Mouse (Mus musculus): Measurements from ENCODE around the gene Ino80b.

The Ino80b gene

GRCm38 (mm10) chr6:83117165-83117438, 8.1 kb downstream of the Ino80b start:
- ATAC-seq (ENCODE audit: low TSS enrichment) = no peak

- ATAC-seq (ENCODE audit: low TSS enrichment) = no peak
Measured at GRCm38 (mm10) chr6:83116373-83117164, 8.7 kb downstream of the Ino80b start.

- ATAC-seq (ENCODE audit: low TSS enrichment) = peak; percentile 28
Measured at GRCm38 (mm10) chr6:83115682-83116372, 9.4 kb downstream of the Ino80b start.

- ATAC-seq (ENCODE audit: low TSS enrichment) = peak; percentile 87
Measured at GRCm38 (mm10) chr6:83115011-83115671, 10.1 kb downstream of the Ino80b start, which contains the start of gene Mogs. Gene Mogs (plus strand): TSS chr6:83115496.

- no peak for ATAC-seq (ENCODE audit: low TSS enrichment)
Measured at GRCm38 (mm10) chr6:83111510-83112136, 13.6 kb downstream of the Ino80b start.

GRCm38 (mm10) chr6:83108762-83109668, 16.2 kb downstream of the Ino80b start, which contains the start of gene Mrpl53:
Gene Mrpl53 (plus strand): TSS chr6:83109040.
- ATAC-seq (ENCODE audit: low TSS enrichment) = peak; percentile 82

GRCm38 (mm10) chr6:83107566-83108400, 17.4 kb downstream of the Ino80b start:
- no peak for ATAC-seq (ENCODE audit: low TSS enrichment)

- ATAC-seq (ENCODE audit: low TSS enrichment) = no peak
Measured at GRCm38 (mm10) chr6:83104158-83104557, 21.1 kb downstream of the Ino80b start.

GRCm38 (mm10) chr6:83103130-83103650, 22.0 kb downstream of the Ino80b start:
- no peak for ATAC-seq (ENCODE audit: low TSS enrichment)

- peak; percentile 75 for ATAC-seq (ENCODE audit: low TSS enrichment)
Measured at GRCm38 (mm10) chr6:83101688-83102556, 23.3 kb downstream of the Ino80b start.

- ATAC-seq (ENCODE audit: low TSS enrichment) = peak; percentile 62
Measured at GRCm38 (mm10) chr6:83101316-83101687, 23.9 kb downstream of the Ino80b start, which contains the start of the genes Ccdc142 and Gm42688. Gene Ccdc142 (plus strand): TSS chr6:83101601. Gene Gm42688 (plus strand): TSS chr6:83101617.

GRCm38 (mm10) chr6:83098411-83098810, 26.8 kb downstream of the Ino80b start:
- no peak for ATAC-seq (ENCODE audit: low TSS enrichment)

GRCm38 (mm10) chr6:83095968-83096367, 29.3 kb downstream of the Ino80b start:
- no peak for ATAC-seq (ENCODE audit: low TSS enrichment)

GRCm38 (mm10) chr6:83092416-83093127, 32.7 kb downstream of the Ino80b start:
- no peak for ATAC-seq (ENCODE audit: low TSS enrichment)

- ATAC-seq (ENCODE audit: low TSS enrichment) = no peak
Measured at GRCm38 (mm10) chr6:83087926-83088260, 37.3 kb downstream of the Ino80b start.

GRCm38 (mm10) chr6:83087205-83087925, 37.9 kb downstream of the Ino80b start:
- no peak for ATAC-seq (ENCODE audit: low TSS enrichment)

- no peak for ATAC-seq (ENCODE audit: low TSS enrichment)
Measured at GRCm38 (mm10) chr6:83086121-83087035, 38.9 kb downstream of the Ino80b start, which contains the start of gene Lbx2. Gene Lbx2 (plus strand): TSS chr6:83086367.
